Mouse (Mus musculus) frontal cortex, adult (tissue): ENCODE results near the gene Smpd2.

ENCODE experiments used
- ATAC-seq: cut with Nextera tagmentation; 2 replicates; pipeline ENCODE4 v1.9.2; 2017; ENCODE audit warnings: mild to moderate bottlenecking, moderate library complexity, mixed read lengths; ENCODE audit not compliant: low TSS enrichment

Gene Smpd2

GRCm38 (mm10) chr10:41489708-41490517 is at the start of gene Smpd2, which contains the start of gene Ppil6:
Gene Smpd2 (minus strand): TSS chr10:41490369.
Gene Ppil6 (plus strand): TSS chr10:41490439.
- peak; percentile 96 for ATAC-seq

- no peak for ATAC-seq
Measured at GRCm38 (mm10) chr10:41538986-41539385, 48.8 kb upstream of the Smpd2 start.

- no peak for ATAC-seq
Measured at GRCm38 (mm10) chr10:41537983-41538330, 47.8 kb upstream of the Smpd2 start.

GRCm38 (mm10) chr10:41537226-41537982 is 47.2 kb upstream of the Smpd2 start:
- ATAC-seq: no peak

- no peak for ATAC-seq
Measured at GRCm38 (mm10) chr10:41536714-41537113, 46.5 kb upstream of the Smpd2 start.

- ATAC-seq: no peak
Measured at GRCm38 (mm10) chr10:41535991-41536390, 45.8 kb upstream of the Smpd2 start.

DNA sequence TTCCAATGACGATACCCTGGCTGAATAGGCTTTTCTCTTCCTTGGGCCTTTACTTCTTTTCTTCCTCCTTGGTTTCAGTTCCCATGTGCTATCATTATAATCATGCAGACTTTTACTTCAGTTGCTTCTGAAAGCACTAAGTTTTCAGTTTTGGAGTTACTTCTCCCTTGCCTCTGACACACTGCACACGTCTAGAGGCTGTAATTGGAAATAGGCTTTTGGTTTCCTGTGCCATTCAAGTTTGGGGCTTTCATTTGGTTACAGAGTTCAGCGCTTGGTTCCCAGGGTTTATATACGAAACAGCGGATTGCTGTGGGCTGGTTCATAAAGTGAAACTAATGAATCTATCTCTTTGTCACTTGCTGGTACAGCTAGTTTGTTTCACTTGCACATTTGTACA is 39.8 kb upstream of the Smpd2 start:
- no peak for ATAC-seq

GRCm38 (mm10) chr10:41525696-41526095 is 35.5 kb upstream of the Smpd2 start:
- ATAC-seq: no peak

- ATAC-seq: no peak
Measured at GRCm38 (mm10) chr10:41523386-41523785, 33.2 kb upstream of the Smpd2 start.

GRCm38 (mm10) chr10:41520410-41520673 is 30.2 kb upstream of the Smpd2 start:
- no peak for ATAC-seq

DNA sequence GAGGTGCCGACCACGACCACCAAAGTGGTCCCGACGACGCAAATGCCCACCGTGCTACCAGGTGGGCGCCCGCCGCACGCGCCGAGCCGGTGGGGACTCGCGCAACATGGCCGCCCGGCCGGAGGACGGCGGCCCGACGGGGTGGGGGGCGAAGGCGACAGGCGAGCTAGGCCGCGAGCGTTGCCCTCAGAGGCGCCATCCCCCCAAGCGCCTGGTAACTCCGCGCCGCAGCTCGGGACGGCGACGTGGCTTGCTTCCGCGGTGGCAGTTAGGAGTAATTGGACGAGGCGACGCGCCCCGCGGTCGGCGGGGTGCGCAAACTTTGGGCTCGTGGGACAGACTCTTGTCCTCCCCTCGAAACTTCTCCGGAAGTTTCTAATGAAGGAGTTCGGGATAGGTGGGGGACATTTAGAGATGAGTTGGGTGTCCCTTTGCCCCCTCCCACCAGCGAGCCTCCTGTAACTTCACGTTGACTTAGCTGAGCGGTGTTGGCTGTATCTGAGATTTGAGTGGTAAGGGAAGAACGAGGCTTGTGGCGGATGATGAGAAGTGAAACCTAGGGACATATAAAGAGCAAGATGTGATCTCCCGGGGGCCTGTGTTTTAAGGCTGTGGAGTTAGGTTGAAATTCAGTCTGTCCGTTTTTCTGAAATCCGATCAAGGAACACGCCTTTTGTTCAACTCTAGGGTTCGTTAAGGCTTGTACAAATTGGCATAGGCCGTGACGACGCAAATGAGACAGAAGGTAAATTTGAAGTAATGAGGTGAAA is 29.7 kb upstream of the Smpd2 start:
- peak; percentile 34 for ATAC-seq

DNA sequence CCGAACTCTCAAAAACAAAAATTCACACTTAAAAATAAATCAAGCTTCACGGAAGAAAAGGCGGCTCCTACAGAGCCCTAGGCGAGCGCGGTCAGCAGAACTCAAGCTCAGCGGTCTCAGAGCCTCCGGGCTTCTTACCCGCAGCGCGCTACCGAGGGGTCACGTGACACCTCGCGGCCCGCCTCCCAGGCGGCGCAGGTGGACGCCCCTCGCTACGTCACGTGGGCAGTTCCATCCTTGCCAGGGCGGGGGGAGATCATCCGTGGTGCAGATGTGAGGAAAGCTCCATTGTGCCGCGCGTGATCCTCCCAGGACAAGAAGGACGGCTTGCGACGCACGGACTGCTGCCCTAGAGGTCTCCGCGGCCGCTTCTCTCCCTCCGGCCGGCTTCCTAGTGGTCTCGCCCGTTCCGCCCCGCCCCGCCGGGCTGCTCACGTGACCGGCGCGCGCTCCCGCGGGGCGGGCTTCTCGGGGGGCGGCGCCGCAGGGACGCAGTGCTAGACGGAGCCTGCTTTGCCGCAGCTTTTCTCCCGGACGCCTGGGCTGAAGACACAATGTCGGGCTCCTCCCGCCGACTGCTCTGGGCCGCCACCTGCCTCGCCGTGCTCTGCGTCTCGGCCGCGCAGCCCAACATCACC is 28.9 kb upstream of the Smpd2 start, which contains the start of gene Cd164:
Gene Cd164 (plus strand): TSS at position 434 of the 638 bp plus-strand sequence.
- ATAC-seq: peak; percentile 87

GRCm38 (mm10) chr10:41518508-41518980 is 28.4 kb upstream of the Smpd2 start:
- ATAC-seq: peak; percentile 49

GRCm38 (mm10) chr10:41514921-41515320 is 24.8 kb upstream of the Smpd2 start:
- no peak for ATAC-seq

DNA sequence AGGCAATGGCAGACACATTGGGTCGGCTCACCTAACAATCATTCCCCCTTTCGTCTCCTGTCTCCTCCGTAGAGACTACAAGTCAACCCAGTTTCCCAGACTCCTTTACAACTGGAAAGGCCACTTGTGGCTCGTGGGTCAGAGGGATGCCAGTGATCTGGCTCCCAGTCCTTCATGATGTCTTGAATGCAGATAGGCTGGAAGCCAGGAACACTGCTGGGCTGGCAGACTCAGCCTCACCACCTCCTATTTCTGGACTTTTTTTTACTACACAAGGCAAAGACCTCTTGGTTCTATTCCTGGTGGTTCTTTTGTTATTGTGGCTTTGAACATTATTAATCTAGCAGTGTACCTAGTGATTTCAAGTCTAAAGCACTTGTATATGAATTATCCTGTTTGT is 24.1 kb upstream of the Smpd2 start:
- no peak for ATAC-seq

- peak; percentile 15; the same call in 1 of the 2 replicates for ATAC-seq
Measured at GRCm38 (mm10) chr10:41509160-41509559, 19.0 kb upstream of the Smpd2 start.

GRCm38 (mm10) chr10:41505446-41505845 is 15.3 kb upstream of the Smpd2 start:
- ATAC-seq: peak; percentile 93

GRCm38 (mm10) chr10:41504996-41505395 is 14.8 kb upstream of the Smpd2 start:
- ATAC-seq: peak; percentile 8; the same call in 1 of the 2 replicates

GRCm38 (mm10) chr10:41500941-41501340 is 10.8 kb upstream of the Smpd2 start:
- ATAC-seq: peak; percentile 60

DNA sequence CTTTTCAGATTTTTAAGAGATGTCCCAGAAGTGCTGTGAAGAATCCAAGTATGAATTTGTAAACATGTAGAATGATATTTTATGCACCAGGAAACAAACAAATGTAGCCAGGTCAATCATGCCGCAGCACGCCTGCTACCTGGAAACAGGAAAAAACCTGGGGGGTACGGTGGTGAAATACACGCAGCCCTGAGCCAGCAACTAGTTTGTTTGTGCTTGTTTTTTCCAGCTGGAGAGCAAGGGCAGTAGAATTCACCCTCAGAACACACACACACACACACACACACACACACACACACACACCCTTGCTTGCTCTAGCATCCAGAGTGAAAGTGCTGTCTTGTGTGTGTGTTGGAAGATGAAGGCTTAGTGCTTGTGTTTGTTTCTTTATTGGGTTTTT is 942 bp upstream of the Smpd2 start:
- no peak for ATAC-seq

- ATAC-seq: peak; percentile 11; the same call in 1 of the 2 replicates
Measured at GRCm38 (mm10) chr10:41490518-41490873, 327 bp upstream of the Smpd2 start.

DNA sequence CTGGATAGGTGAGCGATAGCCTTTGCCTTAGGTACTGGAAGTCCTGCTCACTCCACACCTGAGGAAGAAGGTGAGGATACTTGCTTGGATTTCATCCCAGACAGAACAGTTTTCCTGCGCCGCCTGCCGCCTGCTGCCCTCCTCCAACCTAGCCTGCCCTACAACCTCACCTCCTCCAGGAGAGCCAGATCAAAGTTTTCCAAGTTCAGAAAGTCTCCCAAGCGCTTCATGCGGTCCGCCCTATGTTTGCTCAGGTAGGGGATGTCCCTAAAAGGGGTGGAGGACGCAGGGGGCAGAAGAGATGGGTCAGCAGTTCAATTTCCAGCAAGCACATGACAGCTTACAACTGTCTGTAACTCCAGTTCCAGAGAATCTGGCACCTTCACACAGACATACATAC is 875 bp downstream of the Smpd2 start:
- ATAC-seq: no peak
